Mouse (Mus musculus): Measurements from ENCODE around the gene Shisa6.
"Not testable (repeated sequence)": the region's sequence is repeated elsewhere in the genome, so short reads cannot be mapped to it uniquely, and the experiment has no call there.

Gene Shisa6

DNA sequence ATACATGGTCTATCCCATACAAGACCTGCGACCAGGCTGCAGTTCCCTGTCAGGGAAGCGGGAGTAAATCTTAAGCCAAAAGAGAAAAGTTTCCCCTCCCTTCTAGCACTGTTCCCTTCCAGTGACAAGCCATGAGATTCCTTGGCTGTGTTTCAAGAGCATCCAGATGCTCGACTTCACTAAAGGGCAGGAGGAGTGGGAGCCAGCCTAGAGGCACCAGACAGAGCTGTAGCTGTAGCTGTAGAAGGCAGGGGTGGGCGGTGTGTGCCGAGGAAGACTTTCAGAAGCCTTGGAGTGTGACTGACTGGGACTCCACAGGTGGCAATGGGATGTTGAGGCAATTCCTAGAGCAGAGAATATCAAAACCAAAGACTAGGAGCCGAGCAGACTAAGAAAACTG, 43.3 kb downstream of the Shisa6 start:
- no peak for DNase-seq (ENCODE audit: extremely low spot score)

DNA sequence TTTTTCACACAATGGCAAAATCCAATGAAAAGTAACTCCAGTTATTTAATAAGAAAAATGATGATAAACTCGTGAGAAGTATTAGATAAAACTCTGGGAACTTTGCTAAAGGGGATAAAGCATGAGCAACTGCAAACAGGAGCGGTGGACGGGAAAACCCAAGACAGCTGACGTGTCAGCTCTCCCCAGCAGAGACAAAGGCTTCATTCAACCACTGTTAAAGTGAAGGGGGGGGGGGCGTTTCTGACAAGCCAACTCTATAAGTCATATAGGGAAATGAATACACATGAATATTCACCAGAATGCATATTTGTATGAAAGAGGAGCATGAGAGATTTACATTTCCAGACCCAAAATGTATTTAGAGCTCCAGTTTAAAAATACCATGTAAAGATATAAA, 83.1 kb downstream of the Shisa6 start:
- DNase-seq (ENCODE audit: extremely low spot score) = no peak

DNA sequence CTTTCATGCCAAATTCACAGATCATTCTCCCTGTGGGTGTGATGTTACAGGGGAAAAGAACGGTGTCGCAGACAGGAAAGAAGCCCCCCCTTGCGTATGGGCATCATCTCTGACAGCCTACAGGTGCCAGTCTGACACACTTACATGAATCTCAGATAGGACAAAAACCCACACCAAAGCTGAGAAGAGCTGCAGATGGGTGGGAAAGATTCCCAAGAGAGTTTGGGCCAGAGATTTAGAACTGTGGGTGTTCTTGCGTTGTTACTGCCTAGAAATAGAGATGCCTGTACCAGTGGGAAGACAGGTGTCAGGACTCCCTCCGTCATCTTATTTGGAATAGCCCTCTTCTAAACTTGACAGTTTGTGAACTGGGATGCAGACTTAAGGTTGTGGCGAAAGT, 99.6 kb downstream of the Shisa6 start:
- DNase-seq (ENCODE audit: extremely low spot score) = no peak

DNA sequence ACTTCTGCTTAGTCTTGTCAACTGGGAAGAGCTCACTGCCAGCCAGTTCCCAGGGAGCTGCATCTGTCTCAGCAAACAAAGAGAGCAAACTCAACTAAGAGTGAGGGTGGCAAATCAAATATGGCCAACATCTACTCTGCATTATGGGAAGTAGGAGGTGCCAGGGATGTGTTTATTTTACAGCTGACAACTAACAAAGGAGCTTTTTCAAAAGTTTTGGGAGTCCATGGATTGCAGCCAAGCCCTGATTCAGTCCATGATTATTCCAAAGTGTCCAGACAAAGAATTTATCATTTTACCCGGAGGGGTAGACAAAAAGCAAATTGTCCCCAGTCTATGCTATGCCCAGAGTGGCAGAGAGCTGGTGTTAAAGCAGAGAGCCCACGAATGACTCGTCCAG, 107.5 kb downstream of the Shisa6 start:
- no peak for DNase-seq (ENCODE audit: extremely low spot score)

DNA sequence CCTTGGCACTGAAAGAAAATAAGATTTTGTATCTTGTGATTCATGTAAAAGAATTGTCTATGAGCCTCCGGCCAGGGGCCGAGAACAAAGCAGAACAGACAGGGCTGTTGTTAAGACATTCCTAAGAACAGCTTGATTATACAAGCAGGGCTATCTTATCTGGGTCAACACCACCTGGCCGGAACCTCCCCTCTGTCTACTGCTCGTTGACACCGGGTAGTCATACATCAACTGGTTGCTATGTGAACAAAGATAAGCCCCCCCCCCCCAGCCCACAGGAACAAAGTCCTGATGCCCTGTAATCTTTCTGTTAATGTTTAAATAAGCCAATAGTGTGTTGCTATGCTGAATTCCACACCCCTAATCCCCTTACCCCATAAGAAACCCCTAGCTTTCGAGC, 117.0 kb downstream of the Shisa6 start:
- not testable (repeated sequence) for DNase-seq (ENCODE audit: extremely low spot score)

DNA sequence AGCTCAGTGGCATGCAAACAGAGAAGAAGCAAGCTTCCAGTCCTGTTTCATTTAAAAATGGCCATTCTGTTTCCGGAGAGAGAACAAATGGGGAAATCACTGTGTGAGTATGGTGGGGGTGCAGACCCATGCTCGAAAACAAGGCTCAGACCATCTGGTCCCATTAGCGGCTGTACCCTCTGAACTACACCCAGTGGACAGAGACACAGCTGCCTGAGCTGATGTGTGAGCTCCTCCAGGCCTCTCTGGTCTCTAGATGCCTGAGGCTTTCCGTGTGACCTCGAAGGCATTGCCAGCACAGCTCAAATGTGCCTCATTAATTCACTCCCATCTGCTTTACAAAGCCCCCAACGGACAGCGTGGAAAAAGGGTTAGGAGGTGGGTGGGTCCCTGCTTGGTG, 125.7 kb downstream of the Shisa6 start:
- DNase-seq (ENCODE audit: extremely low spot score) = no peak

DNA sequence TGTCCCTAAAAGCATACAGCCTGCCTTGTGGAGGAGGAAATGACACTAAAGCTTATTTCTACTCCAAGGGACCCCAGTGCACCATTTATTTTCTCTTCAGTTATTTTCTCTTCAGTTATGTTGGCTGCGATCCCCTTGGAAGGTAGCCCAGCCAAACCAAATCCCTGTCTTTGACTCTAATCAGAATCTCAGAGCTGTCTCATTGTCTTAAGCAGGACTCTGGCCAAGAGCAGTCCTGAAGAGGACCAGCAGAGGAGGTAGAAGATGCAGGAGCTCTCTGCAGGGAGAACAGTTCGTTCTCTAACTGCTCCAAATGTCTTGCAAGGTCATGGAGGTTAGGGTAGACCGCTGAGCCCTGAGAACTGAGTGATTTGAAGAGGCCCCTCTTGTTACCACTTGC, 138.2 kb downstream of the Shisa6 start:
- DNase-seq (ENCODE audit: extremely low spot score) = no peak

DNA sequence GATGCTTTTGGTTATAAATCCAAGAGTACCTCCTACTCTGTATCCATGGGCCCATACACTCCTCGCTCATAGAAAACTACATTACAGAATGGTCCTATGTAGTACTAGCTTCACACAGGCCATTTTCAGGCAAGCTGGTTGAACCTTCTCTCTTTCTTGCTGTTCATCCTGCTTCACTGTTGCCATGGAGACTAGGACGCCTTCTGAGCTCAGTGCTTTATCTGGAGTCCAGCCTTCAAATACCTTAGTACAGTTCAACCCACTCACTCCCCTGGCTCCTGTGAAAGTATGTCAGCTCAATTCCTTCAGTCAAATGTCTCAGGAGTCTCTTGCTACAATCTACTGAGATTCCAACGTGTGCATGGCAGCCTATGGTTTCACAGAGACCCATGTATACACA, 154.0 kb downstream of the Shisa6 start:
- DNase-seq (ENCODE audit: extremely low spot score) = no peak

DNA sequence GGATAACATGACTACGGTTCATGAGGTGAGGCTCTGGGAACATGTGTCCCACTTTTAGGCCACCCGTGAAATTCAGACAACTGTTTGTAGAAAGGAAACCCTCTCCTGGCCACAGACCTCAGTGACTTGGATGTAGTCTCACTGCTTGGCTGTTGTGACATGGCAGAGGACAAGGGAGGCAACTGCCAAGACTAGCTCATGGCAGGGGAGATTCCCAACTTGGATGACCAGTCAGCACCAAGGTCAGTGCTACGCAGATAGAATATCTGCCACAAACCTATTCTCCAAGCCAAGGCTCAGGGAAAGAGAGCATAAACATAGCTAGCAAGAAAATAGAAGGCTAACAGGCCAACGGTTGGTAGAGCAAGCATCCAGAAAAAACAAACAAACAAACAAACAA, 156.0 kb downstream of the Shisa6 start:
- no peak for DNase-seq (ENCODE audit: extremely low spot score)

DNA sequence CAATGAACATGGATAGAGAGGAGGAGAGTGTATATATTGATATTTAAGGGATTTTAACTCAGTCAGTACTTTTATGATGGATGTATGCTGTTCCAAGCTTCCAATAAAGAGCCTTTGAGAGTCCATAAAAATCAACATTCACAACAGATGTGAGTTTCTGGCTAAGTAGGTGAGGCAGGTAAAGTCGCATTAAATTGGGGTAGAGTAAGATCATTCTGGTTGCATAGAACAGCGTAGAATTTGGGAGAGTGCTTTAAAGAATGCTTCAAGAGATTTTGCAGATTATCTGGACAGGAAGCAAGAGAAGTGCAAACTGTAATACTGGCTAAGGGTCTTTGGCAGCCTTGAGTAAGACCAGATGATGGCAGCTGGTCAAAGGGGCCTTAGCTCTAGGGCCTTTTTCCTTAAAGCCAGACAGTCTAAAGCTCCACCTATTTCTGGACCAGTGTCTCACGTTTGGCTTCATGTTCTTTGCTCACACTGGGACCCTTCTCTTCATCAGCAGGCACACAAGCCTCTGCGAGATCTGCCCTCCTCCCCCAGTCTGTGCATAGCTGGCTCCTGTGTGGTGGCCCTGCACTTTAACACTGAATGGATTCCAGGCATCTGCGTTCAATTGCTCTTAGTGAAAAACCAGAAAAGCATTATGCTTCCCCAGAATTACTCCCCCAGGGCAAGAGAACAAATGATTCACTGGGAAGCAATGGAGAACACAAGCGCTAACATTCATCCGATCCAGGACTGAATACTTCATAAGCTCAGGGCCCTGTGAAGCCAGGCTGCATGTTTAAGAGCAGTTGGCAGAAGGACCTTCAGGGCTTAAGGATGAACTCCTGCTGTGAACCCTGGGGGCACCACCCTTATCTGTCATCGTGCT, 158.7 kb downstream of the Shisa6 start:
- no peak for DNase-seq (ENCODE audit: extremely low spot score)

DNA sequence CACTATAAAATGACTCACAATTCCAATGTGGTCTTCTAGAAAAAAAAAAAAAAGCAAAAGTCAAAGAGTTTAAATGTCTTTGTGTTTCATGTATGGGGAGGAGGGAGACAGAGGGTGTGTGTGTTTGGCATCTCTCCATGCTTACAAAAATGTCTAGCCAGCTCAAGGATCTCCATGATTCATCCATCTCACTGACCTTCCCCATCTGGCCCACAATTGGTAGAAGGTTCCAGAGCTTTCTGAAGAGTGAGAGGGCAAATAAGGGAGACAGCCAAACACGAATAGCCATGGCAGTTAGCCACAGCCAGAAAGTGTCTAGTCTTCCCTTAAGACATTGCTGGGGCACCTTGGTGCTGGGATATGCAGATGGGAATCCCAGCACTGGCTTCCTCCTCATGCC, 166.0 kb downstream of the Shisa6 start:
- DNase-seq (ENCODE audit: extremely low spot score) = no peak

DNA sequence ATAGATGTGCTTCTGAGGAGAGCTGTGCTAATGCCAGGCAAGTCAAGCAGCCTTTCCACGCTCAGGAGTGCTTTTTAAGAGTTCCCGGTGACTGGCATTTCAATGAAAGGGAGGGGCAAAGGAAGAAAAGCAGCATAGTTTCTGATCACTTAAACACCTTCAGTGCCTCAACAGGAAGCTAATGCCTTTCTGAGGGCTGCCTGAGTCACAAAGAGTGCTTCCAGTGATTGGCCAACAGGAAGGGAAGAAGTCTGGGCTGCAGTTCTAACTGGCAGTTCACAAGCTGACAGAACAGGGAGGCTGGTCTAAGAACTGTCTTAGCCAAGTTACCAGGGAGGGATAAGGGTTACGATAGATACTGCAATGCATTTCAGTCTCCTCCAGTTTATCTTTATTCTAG, 180.9 kb downstream of the Shisa6 start:
- no peak for DNase-seq (ENCODE audit: extremely low spot score)

DNA sequence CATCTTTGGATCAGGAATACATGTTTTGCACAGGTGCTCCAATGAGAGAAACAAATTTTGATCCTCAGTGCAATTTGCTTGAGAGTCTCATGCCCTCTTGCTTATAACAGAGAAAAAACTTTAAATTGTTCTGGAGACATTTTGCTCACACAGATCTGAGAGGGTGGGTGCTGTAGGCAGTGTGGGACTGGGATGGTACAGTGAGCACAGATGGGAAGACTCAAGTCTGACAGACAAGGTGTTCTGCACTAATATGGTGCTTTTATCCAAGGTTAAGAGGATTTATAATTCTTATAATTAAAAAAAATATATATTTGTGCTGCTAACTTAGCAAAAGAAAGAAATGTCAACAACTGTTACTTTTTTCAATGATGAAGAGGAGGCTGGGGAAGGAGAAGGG, 189.5 kb downstream of the Shisa6 start:
- DNase-seq (ENCODE audit: extremely low spot score) = no peak

DNA sequence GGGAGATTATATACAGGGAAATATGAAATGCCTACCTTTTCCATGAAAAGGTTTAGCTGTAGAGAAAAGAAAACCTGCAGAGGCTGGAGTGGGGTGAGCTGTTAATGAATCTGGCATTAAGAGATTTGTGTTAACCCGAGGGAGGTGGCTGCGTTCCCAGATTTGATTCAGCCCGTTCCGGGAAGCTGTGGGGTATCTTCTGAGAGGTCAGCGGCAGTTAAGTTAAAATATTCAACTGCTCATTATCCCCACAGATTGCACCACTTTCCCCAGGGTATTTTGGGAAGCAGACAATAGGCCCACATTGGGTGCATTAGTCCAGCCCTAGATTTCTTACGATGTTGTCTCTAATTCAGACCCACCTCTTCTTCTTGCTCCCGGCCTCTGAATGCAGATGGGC, 213.0 kb downstream of the Shisa6 start:
- DNase-seq (ENCODE audit: extremely low spot score) = no peak

DNA sequence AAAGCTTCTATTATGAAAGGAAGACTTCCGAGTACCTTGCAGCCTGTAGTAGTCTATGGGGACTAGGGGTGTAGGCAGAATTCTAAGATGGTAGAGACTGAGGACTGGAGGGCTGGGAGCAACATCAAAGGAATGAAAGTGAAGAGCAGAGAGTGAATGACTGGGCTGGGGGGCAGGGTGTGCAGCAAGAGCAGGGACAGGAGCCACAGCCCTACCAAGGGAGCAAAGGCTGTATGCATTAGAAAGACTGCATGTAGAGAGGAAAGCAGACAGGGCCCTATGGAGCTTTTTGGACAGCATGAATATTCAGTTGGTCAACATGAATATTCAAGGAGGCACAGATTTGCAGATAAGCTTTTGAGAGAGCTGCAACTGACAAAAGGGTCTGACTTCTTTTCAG, 221.4 kb downstream of the Shisa6 start:
- no peak for DNase-seq (ENCODE audit: extremely low spot score)

DNA sequence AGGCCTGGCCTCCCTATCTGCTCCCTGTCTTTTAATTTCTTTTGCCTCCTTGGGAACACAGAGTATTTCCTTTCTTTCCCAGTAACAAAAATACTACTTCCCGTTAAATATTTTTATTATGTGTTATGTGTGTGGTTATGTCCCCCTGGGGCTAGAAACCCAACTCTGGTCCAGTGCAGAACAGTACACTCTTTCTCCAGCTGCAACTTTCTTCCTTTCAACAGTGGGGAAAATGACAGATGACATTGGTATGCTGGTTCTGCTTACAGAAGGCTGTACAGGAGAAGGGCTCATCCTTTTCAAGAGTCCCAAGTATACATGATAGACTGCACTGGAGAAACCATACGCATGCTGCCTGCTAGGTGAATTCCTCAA, 251.1 kb downstream of the Shisa6 start:
- no peak for DNase-seq (ENCODE audit: extremely low spot score)

DNA sequence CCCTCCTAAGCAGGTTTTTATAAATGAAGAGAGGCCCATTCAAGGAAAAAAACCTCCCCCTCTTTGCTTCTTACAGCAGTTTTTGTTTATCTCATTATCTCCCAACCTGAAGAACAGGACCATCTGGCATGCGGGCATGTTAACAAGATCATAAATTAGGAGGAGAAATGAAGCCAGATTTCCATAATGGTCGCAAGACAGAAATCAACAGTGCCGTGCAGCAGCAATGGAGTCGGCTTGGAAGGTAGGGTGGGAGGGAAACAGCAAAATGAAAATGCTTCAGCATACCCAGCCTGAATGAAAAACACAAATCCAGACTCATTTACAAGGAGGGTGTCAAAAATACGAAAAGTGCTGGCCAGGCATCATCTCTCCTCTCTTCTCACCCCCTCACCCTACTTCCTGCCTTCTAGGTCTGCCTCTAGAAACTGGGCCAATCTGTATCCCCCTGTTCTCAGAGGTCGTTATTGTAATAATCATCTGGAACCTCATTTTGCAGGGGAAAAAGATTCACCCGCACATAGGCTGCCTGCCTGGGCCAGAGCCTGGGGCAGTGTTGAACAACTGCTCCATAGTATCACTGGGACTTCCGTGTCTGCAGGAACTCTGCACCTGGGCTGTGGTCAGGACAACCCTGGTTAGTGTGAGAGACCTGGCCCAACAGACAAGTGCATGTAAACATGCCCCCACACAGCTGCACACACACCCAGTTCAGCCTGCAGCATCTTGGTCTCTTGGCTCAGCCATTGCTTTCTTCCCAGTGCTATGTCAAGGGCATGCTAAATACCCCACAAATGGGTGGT, 251.7 kb downstream of the Shisa6 start:
- no peak for DNase-seq (ENCODE audit: extremely low spot score)

DNA sequence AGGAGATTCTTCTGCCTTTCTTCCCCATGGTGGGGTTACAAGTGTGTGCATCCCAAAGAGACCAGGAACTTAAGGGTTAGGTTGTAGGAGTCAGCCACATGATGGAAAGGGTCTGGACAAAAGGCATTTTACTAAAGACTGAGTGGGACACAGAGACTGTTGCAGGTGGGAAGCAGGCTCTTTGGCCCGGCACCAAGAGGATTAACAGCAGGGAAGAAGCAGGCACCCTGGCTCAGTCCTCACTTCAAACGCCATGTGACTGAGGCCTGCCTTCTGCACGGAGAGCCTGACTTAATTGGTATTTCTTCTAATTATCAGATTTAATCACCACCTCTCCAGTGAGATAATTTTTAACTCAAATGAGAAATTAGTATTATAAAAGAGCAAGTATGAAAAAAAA, 258.7 kb downstream of the Shisa6 start:
- no peak for DNase-seq (ENCODE audit: extremely low spot score)

DNA sequence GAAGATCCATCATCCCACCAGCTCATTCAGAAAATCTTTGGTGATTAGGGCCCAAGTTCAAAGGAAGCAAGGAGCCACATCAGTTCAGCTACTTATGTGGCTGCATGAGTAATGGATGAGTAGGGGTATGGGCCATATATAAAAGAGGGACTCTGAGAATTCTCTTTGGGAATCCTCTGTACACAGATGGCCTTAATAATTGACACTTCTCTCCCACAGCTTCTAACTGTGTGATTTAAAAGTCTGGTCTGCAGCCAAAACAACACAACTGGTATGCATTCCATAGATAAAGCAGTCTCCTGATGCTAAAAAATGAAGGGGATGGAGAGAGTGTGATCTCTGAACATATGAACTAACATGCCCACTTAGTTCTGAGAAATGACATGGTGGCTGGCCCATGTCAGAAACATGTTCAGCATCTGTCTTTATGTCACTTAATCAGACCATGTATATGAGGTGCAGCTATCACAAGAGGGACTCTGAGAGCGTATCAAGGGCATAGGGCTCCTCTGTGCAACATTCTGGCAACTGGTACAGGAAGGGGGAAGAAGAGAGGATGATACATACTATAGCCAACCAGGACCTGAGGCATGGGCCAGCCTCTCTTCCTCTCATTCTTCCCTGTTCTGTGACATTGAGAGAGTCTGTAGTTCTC, 260.3 kb downstream of the Shisa6 start:
- DNase-seq (ENCODE audit: extremely low spot score) = no peak

DNA sequence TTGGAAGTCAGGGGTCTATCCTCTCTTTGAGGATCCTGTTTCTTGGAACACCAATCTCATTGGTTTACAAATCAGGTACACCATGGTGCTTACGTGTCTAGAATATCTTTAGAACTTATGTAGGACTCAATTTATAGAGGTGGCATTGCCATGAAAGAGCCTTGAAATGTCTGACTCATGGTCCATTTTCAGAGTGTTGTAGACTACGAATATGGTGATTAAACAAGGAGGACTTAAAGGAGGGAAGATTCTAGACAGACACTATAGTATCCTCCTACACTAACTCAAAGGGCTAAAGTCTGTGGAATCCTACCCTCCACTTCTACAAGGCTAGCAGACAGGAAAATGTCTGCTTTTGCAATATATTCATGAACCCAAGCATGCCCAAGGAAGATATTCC, 265.6 kb downstream of the Shisa6 start:
- no peak for DNase-seq (ENCODE audit: extremely low spot score)

DNA sequence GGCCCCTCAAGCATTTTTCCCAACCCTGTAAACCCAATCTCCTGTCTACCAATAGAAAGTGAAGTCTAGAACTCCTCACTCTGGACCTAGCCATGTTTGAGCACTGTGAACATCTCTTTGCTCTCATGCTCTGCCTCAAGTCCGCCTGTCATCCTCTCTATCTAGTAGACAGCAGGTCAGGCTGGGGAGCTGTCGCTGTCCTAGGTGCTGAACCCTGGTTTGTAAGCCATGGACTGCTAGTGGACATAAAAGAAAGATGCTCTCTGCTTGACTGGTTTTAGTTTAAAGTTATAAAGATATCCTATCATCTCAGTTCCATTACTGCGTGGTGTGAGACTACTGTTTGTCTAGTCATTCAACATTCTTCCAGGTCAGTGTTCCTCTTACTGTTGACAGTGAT, 266.9 kb downstream of the Shisa6 start:
- DNase-seq (ENCODE audit: extremely low spot score) = peak; percentile 57

DNA sequence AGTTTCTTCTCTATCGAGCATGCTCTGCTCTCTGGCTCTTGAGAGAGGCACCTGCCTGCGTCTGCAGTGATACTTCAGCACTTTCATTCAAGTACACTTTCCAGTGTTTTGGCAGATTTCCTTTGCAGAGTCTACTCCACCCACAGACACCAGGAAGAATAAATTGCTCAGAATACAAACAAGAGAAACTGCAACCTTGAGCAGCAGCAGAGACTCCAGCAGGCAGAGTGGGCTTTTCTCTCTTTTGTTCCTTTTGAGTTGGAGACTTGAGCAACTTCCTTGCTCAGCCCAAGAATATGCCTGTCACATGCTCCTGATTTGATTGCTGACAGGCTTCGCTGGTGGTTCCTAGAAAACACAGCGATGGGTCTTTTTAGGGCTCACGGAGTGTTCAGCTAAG, 278.6 kb downstream of the Shisa6 start:
- DNase-seq (ENCODE audit: extremely low spot score) = no peak

DNA sequence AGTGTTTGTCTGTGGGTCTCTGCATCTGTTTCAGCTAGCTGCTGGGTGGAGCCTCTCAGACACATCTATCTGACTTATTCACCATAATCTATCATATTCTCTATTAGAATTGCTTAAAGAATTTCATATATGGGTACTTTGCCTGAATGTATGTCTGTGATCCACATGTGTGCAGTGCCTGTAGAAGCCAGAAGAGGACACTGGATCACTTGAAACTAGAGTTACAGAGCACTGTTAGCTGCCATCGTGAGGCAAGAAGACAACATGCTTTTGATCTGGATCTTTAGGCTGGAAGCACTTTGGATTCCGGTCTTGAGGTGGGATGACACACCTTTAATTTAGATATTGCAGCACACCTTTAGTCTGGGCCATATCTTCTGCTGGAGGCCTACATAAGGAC, 289.2 kb downstream of the Shisa6 start:
- no peak for DNase-seq (ENCODE audit: extremely low spot score)
